ENCODE assay signal across 10 mouse cellular contexts in the genomic region with DNA sequence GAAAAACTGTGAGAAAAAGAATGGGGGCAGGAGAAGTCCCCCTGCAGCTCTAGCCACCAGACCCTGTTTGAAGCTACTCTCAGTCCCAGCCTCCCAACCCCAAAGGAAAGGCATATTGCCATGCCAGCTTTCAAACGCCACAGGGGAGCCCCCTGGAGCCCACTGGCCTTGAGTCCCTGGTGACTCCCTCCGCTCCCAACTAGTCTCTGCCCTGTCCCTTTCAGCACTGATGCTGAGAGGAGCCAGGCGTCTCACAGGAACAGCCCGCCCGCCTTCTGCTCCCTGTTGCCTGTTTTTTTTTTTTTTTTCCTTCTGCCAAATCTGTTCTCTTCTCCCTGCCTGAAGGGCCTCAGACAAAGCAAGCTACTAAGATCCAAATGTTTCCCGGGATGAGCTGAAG. TPM values are rescaled to one million over a fixed set of nuclear protein-coding genes. Genes with fewer than 3 reads are reported as not detected.
DNase-seq lines count a peak whose midpoint lies in the region; ATAC-seq lines count a peak whose summit lies in the region.
"Had no signal": no experiment of that assay in that cellular context is flagged by ENCODE, and none has a peak within 500 bp of the region (broad histone marks: within the 10 kb centered on the region; RNA-seq: fewer than 3 reads in every experiment).

No protein-coding gene starts in this region.

- ATAC-seq in forebrain, embryonic 12.5 days (ENCODE audit: low FRiP score), result peak; percentile 40; the same call in 1 of the 2 replicates
- ATAC-seq in limb, embryonic 12.5 days (ENCODE audit: insufficient number of reproducible peaks, insufficient read depth, low FRiP score, low TSS enrichment, low read depth), result no peak

- no peaks in the 10 kb centered on the region for H3K9me3 ChIP-seq in forebrain, embryonic 12.5 days
- H3K9me3 ChIP-seq in limb, embryonic 12.5 days, result no peaks in the 10 kb centered on the region
- H3K9me3 ChIP-seq: lung, embryonic 15.5 days had no signal

- peaks cover 50% of the 10 kb centered on the region for H3K4me1 ChIP-seq in forebrain, embryonic 12.5 days
- peaks cover 79% of the 10 kb centered on the region for H3K4me1 ChIP-seq in limb, embryonic 12.5 days (replicated peaks)

- H3K4me2 ChIP-seq in forebrain, embryonic 12.5 days, result peak overlapping the region; percentile 4
- H3K4me2 ChIP-seq in limb, embryonic 12.5 days, result peak overlapping the region; percentile 19
- H3K4me2 ChIP-seq: lung, embryonic 15.5 days had no signal

- 0 out of 2 replicates have a peak, but pooled peaks cover 4% of the 10 kb centered on the region for H3K27me3 ChIP-seq in forebrain, embryonic 12.5 days
- H3K27me3 ChIP-seq in limb, embryonic 12.5 days, result no peaks in the 10 kb centered on the region

- WGBS in forebrain, embryonic 12.5 days, result 4% methylated on average over 6 of the region's 6 CpGs
- 21% methylated on average over 6 of the region's 6 CpGs for WGBS in limb, embryonic 12.5 days

- peak overlapping the region; percentile 72 for H3K27ac ChIP-seq in forebrain, embryonic 12.5 days
- peak overlapping the region; percentile 94 for H3K27ac ChIP-seq in limb, embryonic 12.5 days
- H3K27ac ChIP-seq: lung, embryonic 15.5 days had no signal

- DNase-seq in heart, adult 18-20 months, result peak; percentile 35 to 60
- DNase-seq in heart, adult 8-10 months (ENCODE audit: low spot score), result no peak
- DNase-seq in adipocyte (ENCODE audit: low spot score), result peak; percentile 28
- no peak for DNase-seq in spleen, adult 12 weeks (ENCODE audit: low spot score)
- no peak for DNase-seq in gastrocnemius, postnatal 10 days
- no peak for DNase-seq in lung, postnatal 14 days

- 0 out of 2 replicates have a peak overlapping the region, but pooled peaks have one; percentile 36 for H3K9ac ChIP-seq in forebrain, embryonic 12.5 days
- no peak overlapping the region for H3K9ac ChIP-seq in limb, embryonic 12.5 days (replicated peaks)
- H3K9ac ChIP-seq: lung, embryonic 15.5 days had no signal

- no peak overlapping the region for H3K4me3 ChIP-seq in forebrain, embryonic 12.5 days (replicated peaks)
- H3K4me3 ChIP-seq in limb, embryonic 12.5 days (replicated peaks), result no peak overlapping the region
- H3K4me3 ChIP-seq: lung, embryonic 15.5 days had no signal

- no peaks in the 10 kb centered on the region for H3K36me3 ChIP-seq in forebrain, embryonic 12.5 days (replicated peaks)
- H3K36me3 ChIP-seq in limb, embryonic 12.5 days, result peaks cover 58% of the 10 kb centered on the region
- H3K36me3 ChIP-seq: lung, embryonic 15.5 days had no signal

RNA-seq across cellular contexts. Expression of a gene that starts 10.2 kb away (rescaled TPM):
- 10 to 100 TPM; 30.2 to 31.9 TPM for total RNA-seq in heart, adult 18-20 months (2021)
- 10 to 100 TPM; 29.1 to 39.9 (median 35.2) TPM for total RNA-seq in heart, adult 8-10 months (2022)
- 38.2 and 43.8 TPM in 2 replicates for polyA plus RNA-seq in forebrain, embryonic 12.5 days (2016; fragmentation: Nextera tagmentation; extraction: Ambion mirVana)
- polyA plus RNA-seq in limb, embryonic 12.5 days (2016; fragmentation: Nextera tagmentation; extraction: Ambion mirVana), result 188 and 205 TPM in 2 replicates
- total RNA-seq in gastrocnemius, postnatal 10 days (2021), result 10 to 100 TPM; 26.0 to 37.9 TPM
- total RNA-seq: CH12.LX had no signal

RNA-seq across cellular contexts. Expression of a gene that starts 30.8 kb away (rescaled TPM):
- 1 to 10 TPM; 4.6 to 5.8 TPM for total RNA-seq in heart, adult 18-20 months (2021)
- total RNA-seq in heart, adult 8-10 months (2022), result 1 to 10 TPM; 4.8 to 7.1 (median 5.4) TPM
- polyA plus RNA-seq in forebrain, embryonic 12.5 days (2016; fragmentation: Nextera tagmentation; extraction: Ambion mirVana), result 0.92 and 1.6 TPM in 2 replicates
- polyA plus RNA-seq in limb, embryonic 12.5 days (2016; fragmentation: Nextera tagmentation; extraction: Ambion mirVana), result 1.3 and 1.7 TPM in 2 replicates
- 1 to 10 TPM; 1.4 to 2.8 TPM for total RNA-seq in gastrocnemius, postnatal 10 days (2021)
- total RNA-seq: CH12.LX had no signal

RNA-seq across cellular contexts. Expression of a gene that starts 41.3 kb away (rescaled TPM):
- total RNA-seq in heart, adult 18-20 months (2021), result 10 to 100 TPM; 55.4 to 77.7 TPM
- 10 to 100 TPM; 57.4 to 71.1 (median 64.1) TPM for total RNA-seq in heart, adult 8-10 months (2022)
- polyA plus RNA-seq in forebrain, embryonic 12.5 days (2016; fragmentation: Nextera tagmentation; extraction: Ambion mirVana), result 10.5 and 12.7 TPM in 2 replicates
- 52.7 and 56.6 TPM in 2 replicates for polyA plus RNA-seq in limb, embryonic 12.5 days (2016; fragmentation: Nextera tagmentation; extraction: Ambion mirVana)
- 10 to 100 TPM; 21.1 to 27.7 TPM for total RNA-seq in gastrocnemius, postnatal 10 days (2021)

Comparison
In these comparisons a context has a peak if more than half of its experiments do, and no peak if none do; other contexts are left out.
1. DNase-seq: peak in heart, adult 18-20 months (2 of 2) and adipocyte (single experiment); none in heart, adult 8-10 months (single experiment), spleen, adult 12 weeks (single experiment), gastrocnemius, postnatal 10 days (single experiment) and lung, postnatal 14 days (single experiment).